Mouse (Mus musculus) kidney, adult 18-20 months (tissue): ENCODE results near the gene Nit2.
A peak's percentile ranks its signal among the peaks of the same experiment; 100 is the strongest.

ENCODE experiments used
- DNase-seq: peaks from one replicate; pipeline ENCODE4 v3.0.0; 2021

The Nit2 gene

DNA sequence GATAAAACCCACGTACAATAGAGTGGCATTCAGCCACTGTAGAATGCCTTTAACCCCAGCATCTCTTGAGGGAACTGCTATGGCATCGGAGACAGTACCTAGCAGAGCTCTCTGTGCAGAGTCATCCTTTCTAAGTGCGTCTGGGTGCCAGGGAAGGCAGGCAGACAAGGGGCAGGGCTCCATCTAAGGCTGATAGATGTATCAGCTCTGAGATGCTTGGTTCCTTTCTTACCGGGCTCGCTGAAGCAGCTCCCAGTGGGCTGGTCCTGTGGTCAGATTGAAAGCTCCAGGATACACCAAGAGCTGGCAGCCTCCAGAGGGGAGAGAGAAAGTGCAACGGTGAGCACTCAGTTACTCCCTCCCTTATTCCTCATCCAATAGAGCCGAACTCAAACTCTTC is 7.3 kb downstream of the Nit2 start:
- no peak for DNase-seq

DNA sequence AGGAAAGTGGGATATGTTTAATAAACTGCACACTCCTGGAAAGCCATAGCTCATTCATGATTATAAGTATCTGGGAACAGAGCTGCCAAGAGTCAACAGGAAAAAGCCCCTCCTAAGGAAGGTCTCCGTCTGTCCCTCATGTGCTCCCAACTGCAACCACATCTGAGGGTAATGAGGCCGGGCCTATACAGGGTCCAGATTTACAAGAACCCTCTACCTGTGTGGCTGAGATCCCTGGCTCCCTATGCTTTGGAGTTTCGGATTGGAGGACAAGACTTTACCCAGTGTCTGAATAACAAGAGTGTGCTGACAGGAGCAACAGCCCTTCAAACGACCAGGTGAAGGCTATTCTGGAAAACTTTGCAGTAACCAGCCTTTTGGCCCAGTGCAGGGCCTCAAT is 9.4 kb downstream of the Nit2 start:
- no peak for DNase-seq

DNA sequence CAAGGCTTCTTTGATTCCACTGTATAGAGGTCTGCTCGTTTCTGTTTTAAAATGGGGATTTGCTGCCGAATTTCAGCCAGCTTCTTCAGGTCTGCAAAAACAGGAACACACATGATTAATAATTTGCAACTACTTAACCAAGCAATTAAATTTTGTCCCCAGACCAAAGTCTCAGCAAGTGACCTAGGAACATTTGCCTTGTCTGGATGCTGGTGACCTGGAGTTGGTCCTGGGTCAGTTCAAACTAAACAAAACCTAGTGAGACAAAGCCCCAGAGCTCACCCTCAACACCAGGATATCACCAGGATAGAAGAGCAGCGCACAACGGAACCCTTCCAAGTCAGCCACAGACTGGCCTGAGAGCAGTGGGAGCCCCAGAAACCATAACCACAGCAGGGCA is 10.1 kb downstream of the Nit2 start:
- no peak for DNase-seq

DNA sequence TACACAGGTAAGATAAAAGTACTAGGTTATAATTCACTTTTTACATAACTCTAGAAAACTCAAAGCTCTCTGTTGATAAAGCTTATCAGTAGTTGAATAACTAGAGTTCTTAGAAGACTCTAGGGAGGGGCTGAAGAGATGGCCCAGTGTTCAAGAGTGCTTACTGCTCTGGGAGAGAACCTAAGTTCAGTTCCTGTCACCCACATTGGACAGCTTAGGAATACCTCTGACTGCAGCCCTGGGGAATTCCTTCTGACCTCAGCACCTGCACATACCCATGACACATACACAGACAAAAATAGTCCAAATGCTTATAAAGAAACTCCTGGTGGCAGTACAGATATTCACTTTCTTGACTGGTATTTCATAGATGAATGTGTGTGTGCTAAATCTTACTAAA is 11.2 kb downstream of the Nit2 start:
- DNase-seq: no peak

DNA sequence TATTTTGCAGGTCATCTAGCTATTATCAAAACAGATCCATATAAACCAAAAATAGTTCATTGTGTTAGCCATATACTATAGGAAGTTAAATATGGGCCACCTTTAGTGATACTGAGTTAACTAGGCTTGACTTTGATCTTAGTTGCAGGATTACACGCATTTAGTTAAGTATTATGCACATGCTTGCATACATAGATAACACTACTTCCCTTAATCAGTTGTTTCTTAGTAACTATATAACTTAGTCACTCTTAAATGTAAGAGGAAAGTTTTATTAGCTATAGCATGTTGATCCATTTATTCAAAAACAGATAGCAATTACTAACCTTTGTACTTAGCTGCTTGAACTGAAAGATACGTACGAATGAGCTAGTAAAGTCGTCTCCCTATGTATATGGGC is 15.7 kb downstream of the Nit2 start:
- no peak for DNase-seq

DNA sequence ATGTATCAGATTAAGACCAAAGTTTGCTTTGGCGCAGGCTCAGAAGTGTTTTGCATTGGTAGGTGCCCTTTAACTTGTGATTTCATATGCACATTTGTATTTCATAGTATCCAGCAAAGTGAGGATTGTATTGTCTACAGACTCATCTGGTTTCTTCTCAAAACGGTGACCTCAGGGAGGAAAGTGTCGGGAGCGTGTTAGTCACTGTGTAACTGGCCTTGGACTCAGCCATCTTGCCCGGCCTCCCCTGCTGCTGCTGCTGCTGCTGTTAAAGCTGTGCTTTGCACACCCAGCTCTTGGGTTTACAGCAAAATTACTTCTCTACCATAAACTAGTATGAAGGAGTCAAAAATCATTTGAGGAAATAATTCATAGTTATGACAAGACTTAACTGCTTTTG is 22.4 kb downstream of the Nit2 start:
- no peak for DNase-seq

DNA sequence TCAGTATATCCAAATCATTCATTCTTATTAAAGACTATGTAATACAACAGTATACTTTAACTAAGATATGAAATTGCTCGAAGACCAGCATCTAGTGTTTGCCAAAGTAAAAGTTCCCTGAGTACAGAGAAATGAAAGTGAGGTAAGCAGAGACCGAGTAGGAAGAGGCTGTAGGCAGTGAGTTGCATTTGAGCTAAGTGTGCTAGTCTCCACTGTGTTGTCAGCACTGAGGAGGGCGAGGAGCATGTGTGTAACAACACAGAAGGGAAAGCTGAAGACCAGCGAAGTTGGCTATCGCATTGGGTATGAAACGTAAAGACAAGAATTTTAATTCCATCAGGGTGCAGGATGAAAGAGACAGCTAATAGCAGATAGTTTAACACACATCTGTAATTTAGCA is 33.5 kb downstream of the Nit2 start:
- no peak for DNase-seq

DNA sequence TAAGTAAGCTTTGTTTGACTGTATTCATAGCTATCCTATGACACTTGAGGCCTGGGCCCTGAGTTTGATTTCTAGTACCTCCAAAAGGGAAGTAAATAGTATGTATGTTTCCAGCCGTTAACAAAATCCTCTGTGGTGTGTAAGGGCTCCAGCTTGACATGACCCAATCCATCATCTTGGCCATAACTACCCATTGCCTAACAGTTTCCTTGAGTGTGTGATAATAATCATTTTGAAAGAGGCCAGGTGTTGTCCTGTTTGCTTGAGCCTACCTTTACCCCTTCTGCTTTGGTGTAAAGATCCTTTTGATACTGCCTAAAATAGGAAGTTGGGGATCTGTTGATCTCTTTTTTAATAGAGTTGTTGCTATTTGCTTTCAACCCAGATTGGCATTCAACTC is 34.8 kb downstream of the Nit2 start:
- DNase-seq: no peak

DNA sequence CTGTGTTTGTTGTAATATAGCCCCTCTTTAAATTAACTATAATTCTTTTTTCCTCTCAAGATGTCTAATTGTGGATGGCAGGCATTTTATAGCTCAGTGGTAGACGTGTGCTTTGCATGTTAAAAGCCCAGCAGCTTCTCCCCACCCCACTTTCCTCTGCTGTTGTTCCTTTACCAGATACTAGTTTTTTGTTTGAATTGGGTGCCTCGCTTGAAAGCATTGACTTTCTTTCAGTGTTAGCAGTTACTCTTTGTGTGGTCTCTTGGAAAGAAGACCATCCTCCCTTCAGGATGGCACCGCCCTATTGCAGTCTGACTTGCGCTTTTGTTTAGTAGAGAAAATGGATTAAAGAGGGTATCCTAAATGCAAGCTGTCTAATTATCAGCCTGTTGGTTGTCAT is 35.6 kb downstream of the Nit2 start:
- DNase-seq: no peak

DNA sequence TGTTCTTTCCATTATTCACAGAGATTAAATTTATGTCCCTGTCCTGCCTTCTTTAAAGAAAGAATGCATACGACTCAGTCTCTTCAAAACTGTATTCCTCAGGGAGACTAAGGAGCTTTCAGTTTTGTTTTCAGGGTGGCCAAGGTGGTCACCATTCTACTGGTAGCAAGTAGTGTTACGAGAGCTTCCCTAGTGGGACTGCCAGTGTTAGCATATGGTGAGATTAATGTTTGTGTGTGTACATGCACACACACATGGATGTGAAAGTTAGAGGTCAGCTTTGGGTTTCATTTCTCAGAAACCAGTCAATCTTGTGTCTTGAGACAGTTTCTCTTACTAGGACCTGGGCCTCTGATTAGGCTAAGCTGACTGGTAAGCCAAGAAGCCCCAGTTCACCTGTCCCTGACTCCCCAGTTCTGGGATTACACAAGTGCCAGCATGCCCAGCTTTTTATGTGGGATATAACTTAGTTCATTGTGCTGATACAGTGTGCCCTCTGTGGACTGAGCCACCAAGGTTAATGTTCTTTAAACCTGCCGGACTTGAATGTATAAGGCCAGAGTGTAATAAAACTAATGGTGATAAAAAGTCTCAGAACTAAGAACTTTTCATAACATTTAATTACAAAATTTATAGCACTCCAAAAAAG is 36.3 kb downstream of the Nit2 start:
- DNase-seq: no peak

DNA sequence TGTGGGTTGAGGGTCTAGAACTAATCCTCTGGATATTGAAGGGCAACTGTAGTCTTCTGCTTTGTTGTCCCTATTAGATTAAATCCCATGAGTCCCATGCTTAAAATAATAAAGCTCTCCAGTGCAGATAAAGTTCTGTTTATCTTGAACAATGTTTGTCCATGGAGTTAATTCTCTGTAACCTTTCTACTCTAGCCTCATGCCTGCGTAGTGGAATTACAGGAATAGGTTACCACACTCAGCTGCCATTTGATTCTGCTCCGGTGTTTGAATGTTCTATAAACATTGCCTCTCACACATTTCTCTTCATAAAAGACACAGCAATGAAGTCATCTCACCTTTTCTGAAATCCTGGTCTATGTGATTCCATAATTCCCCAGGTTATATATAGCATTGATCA is 39.3 kb downstream of the Nit2 start:
- no peak for DNase-seq

DNA sequence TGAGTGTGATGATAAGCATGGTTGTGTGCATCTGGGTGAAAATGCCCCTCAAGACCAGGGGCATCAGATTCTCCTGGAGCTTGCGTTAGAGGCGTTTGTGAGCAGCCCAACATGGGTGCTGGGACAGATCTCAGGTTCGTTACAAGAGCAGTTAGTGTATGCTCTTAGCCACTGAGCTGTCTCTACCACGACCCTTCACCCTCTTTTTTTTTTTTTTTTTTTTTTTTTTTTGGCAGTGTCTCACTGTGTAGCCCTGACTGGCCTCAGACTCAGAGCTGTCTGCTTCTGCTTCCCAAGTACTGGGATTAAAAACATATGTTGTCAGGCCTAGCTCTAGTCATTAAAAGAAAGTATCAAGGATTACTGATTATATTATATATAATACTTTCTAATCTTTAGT is 40.9 kb downstream of the Nit2 start:
- no peak for DNase-seq

DNA sequence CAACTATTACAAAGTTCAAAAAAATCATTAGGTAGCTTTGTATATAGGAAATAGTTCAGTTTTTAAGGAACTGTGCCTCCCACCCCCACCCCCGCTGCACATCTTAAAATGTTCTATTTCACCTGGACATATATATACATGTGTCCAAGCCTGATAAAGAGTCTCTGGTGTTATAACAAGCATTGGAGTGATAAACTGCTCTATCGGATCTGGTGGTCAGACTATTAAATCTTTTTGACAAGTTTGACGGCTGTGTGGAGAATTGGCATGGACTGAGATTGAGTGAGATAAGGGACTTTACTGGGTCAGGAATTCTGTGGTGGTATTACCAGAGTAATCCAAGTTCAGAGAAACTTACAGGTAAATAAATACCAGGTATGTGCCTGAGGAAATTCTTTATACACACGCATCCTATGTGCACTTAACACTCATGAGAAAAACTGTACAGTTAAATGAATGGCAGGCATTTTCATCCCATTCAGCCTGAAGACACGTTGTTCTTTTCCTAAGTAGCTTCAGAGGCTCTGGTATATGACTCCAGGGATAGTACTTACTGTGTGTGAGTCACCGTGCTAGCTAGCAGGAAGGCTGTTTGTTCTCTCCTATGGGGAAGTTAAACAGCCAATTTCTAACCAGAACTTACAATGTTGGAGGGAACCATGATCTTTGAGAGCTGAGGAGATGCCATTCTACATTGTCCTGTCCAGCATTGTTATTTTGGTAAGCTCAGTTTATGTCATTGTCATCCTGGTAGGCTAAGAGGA is 44.3 kb downstream of the Nit2 start:
- no peak for DNase-seq

DNA sequence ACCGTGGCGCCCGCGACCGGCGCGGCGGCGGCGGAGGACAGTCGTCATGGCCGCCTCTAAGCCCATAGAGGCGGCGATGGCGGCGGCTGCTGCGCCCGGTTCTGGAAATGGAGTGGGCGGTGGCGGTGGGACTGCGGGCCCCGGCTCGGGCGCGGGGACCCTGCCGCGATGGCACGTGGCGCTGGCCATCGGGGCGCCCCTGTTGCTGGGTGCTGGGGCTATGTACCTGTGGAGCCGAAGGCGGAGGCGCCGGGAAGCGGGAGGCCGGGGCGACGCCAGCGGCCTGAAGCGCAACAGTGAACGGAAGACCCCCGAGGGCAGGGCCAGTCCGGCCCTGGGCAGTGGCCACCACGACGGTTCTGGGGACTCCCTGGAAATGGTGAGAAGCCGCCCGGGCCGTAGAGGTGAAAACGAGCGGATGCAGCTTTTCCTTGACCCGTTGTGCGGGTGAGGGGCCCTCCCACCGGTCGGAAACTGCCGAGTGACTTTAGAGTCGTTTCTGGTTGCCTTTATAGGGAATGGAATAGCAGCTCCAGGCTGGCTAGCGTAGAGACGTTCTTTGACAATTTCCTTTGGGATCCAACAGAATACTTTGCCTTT is 45.2 kb downstream of the Nit2 start:
- no peak for DNase-seq

DNA sequence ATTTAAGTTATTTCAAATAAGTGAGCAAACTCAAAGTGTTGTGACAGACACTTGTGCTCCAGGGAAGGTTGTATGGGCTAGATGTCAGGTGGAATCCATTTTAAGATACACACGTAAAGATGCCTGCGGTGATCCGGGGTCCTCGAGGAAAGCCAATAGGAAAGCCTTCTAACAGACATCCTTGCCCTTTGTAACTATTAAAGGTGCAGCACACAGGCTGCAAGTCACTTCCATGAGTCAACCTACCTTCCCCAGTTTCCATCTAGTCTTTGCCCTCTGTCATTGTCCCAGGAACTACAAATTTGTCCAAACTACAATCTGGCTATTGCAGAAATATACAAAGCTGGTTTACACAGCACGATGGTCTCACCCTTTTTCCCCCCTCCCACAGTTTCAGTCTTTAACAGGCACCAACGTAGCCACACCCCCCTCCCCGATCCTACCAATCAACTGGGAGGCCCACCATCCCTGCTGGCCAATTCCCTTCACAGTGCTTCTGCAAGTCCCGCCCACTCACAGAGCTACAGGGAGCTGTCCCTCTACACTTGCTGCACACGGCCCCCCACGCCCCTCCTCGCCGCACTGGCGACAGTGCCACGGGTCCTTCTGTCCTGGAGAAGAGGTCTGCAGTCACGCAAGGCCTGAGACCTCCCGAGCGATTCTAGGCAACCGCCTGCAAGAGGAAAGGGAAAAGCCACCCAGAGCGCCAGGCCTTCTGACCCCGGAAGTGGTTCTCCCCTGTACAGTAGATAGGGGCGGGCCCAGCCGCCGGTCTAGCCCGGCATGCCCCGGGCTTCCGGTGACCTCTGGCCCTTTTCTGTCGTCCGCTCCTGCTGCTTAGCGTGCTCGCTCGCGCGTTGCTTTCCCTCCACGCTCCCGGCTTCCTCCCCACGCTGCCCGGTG is 46.0 kb downstream of the Nit2 start, which contains the start of gene Tomm70a:
Gene Tomm70a, plus strand, starts transcription at position 791 of the 903 bp plus-strand sequence.
- DNase-seq: peak; percentile 96

DNA sequence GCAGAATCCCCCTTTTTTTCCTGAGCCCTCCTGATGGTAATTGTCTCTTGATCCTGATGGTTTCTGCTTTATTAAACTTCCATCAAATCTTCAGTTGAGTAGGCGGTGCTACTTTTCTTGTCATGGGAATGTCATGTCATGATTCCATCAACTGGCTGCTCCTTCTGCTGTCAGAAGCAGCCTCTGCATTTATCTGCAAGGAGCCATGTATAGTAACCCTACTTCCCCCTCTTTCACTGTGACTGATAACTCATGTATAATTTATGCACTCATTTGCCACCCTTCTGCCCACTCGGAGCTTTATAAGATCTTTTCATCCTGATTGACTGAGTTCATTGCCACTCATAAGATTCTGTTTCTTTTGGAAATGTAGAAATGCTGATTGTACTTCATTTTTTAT is 49.6 kb downstream of the Nit2 start:
- DNase-seq: no peak

DNA sequence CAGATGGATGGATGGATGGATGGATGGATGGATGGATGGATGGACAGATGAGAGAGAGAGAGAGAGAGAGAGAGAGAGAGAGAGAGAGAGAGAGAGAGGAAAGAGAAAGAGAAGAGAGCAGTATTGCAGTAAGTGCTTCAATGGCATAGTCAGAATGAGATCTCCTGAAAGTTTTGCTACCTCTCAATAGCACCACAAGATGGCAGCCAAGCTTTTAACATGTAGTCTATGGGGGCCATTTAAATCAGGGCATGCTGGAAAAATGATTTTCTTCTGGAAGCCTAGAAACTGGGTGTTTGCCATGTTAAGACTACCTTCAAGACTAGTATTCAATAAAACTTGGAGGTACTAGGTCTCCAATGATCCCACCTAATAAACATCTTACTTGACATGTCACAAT is 51.1 kb downstream of the Nit2 start:
- DNase-seq: no peak
